Mouse (Mus musculus) heart, embryonic 12.5 days (tissue): ENCODE measurements around the gene Rxrb. TPM values are rescaled to one million over a fixed set of nuclear protein-coding genes. Genes with fewer than 3 reads are reported as not detected.

Experiments used
- ATAC-seq: fragments of 200-750 bp; cut with Nextera tagmentation; 2 replicates; pipeline ENCODE4 v1.8.0; 2017; ENCODE audit warnings: moderate TSS enrichment, moderate library complexity; ENCODE audit not compliant: insufficient number of reproducible peaks, low FRiP score
- H3K27ac ChIP-seq: fragments of 300-500 bp; sonication (generic); 2 replicates; pipeline ENCODE4 v1.5.1; 2016; ENCODE audit warnings: mild to moderate bottlenecking, moderate library complexity; ENCODE audit not compliant: poor library complexity, severe bottlenecking
- H3K27me3 ChIP-seq: fragments of 300-500 bp; sonication (generic); replicated peaks from 2 replicates; pipeline ENCODE4 v1.6.1; 2016; ENCODE audit warnings: mild to moderate bottlenecking, moderate library complexity
- H3K36me3 ChIP-seq: fragments of 300-500 bp; sonication (generic); 2 replicates; pipeline ENCODE4 v1.6.1; 2016; ENCODE audit warnings: mild to moderate bottlenecking, moderate library complexity
- H3K4me1 ChIP-seq: fragments of 300-500 bp; sonication (generic); replicated peaks from 2 replicates; pipeline ENCODE4 v1.6.1; 2016; ENCODE audit warnings: mild to moderate bottlenecking
- H3K4me2 ChIP-seq: fragments of 300-500 bp; sonication (generic); 2 replicates; pipeline ENCODE4 v1.6.1; 2016; ENCODE audit warnings: mild to moderate bottlenecking, moderate library complexity
- H3K4me3 ChIP-seq: fragments of 300-500 bp; sonication (generic); 2 replicates; pipeline ENCODE4 v1.5.1; 2016; ENCODE audit warnings: mild to moderate bottlenecking
- H3K9ac ChIP-seq: fragments of 300-500 bp; sonication (generic); 2 replicates; pipeline ENCODE4 v1.6.1; 2016; ENCODE audit warnings: mild to moderate bottlenecking, moderate library complexity
- H3K9me3 ChIP-seq: fragments of 300-500 bp; sonication (generic); replicated peaks from 2 replicates; pipeline ENCODE4 v1.6.1; 2016; ENCODE audit warnings: mild to moderate bottlenecking, moderate library complexity
- whole genome bisulfite sequencing: fragments of 180-500 bp; shearing (Covaris S2); methylation state at CpG from one replicate; pipeline ENCODE4 v1.1.7; 2016; 5-methylcytosine and 5-hydroxymethylcytosine counted together
- polyA plus RNA-seq: library from polyadenylated mRNA; unstranded; fragments of >200 nt; fragmentation: Nextera tagmentation; extraction: Ambion mirVana; gene quantifications from 2 replicates; pipeline ENCODE4 v1.2.1, GENCODE M21; 2016

The Rxrb gene
- polyA plus RNA-seq, 1 experiment from 2014 or later: 34.7 TPM

- H3K36me3 ChIP-seq: peaks cover 55% of the 10 kb centered on the region
- H3K4me2 ChIP-seq: no peak overlapping the region
- 70% methylated on average over 10 of the region's 10 CpGs for WGBS
- peaks cover 18% of the 10 kb centered on the region for H3K27me3 ChIP-seq
- no peak overlapping the region for H3K4me3 ChIP-seq
- no peak for ATAC-seq
- H3K27ac ChIP-seq: no peak overlapping the region
- no peak overlapping the region for H3K9ac ChIP-seq
- H3K4me1 ChIP-seq: peaks cover 45% of the 10 kb centered on the region
- no peaks in the 10 kb centered on the region for H3K9me3 ChIP-seq
Measured at GRCm38 (mm10) chr17:34034064-34034463, 2.5 kb downstream of the Rxrb start.

- no peak overlapping the region for H3K4me3 ChIP-seq
- ATAC-seq: no peak
- 86% methylated on average over 9 of the region's 9 CpGs for WGBS
- no peak overlapping the region for H3K27ac ChIP-seq
- H3K27me3 ChIP-seq: peaks cover 31% of the 10 kb centered on the region
- no peak overlapping the region for H3K9ac ChIP-seq
- no peaks in the 10 kb centered on the region for H3K9me3 ChIP-seq
- H3K4me1 ChIP-seq: peaks cover 43% of the 10 kb centered on the region
- H3K4me2 ChIP-seq: no peak overlapping the region
- peaks cover 42% of the 10 kb centered on the region for H3K36me3 ChIP-seq
Measured at GRCm38 (mm10) chr17:34035517-34035916, 3.9 kb downstream of the Rxrb start.

- H3K4me3 ChIP-seq: no peak overlapping the region
- peaks cover 40% of the 10 kb centered on the region for H3K4me1 ChIP-seq
- peaks cover 43% of the 10 kb centered on the region for H3K27me3 ChIP-seq
- H3K27ac ChIP-seq: no peak overlapping the region
- H3K9ac ChIP-seq: no peak overlapping the region
- H3K4me2 ChIP-seq: no peak overlapping the region
- peaks cover 42% of the 10 kb centered on the region for H3K36me3 ChIP-seq
- no peaks in the 10 kb centered on the region for H3K9me3 ChIP-seq
- 76% methylated on average over 10 of the region's 10 CpGs for WGBS
- no peak for ATAC-seq
Measured at GRCm38 (mm10) chr17:34036647-34037046, 5.0 kb downstream of the Rxrb start.

GRCm38 (mm10) chr17:34037241-34037640 is 5.6 kb downstream of the Rxrb start:
- H3K9me3 ChIP-seq: no peaks in the 10 kb centered on the region
- H3K27ac ChIP-seq: no peak overlapping the region
- H3K4me1 ChIP-seq: peaks cover 40% of the 10 kb centered on the region

GRCm38 (mm10) chr17:34038440-34038839 is 6.8 kb downstream of the Rxrb start:
- peaks cover 42% of the 10 kb centered on the region for H3K36me3 ChIP-seq
- no peaks in the 10 kb centered on the region for H3K9me3 ChIP-seq
- H3K4me1 ChIP-seq: peaks cover 29% of the 10 kb centered on the region
- no peak overlapping the region for H3K27ac ChIP-seq
- peak; percentile 9; the same call in 1 of the 2 replicates for ATAC-seq
- 11% methylated on average over 18 of the region's 21 CpGs for WGBS
- H3K4me2 ChIP-seq: peak overlapping the region; percentile 63
- H3K27me3 ChIP-seq: peaks cover 57% of the 10 kb centered on the region
- peak overlapping the region; percentile 30 for H3K4me3 ChIP-seq
- H3K9ac ChIP-seq: peak overlapping the region; percentile 58; the same call in 1 of the 2 replicates

More at GRCm38 (mm10) chr17:34037241-34037640, 5.6 kb downstream of the Rxrb start:
- Histone ChIP-seq H3K4me3 (no peak overlapping the region), H3K36me3 (peaks cover 42% of the 10 kb centered on the region), H3K4me2 (no peak overlapping the region), H3K27me3 (peaks cover 49% of the 10 kb centered on the region), H3K9ac (no peak overlapping the region)
- 83% methylated on average over 7 of the region's 7 CpGs for WGBS
- no peak for ATAC-seq

GRCm38 (mm10) chr17:34038878-34039561 is 7.4 kb downstream of the Rxrb start, which contains the start of gene Col11a2:
Gene Col11a2 (plus strand): TSS chr17:34039437.
- Histone ChIP-seq H3K9me3 (no peaks in the 10 kb centered on the region), H3K27ac (no peak within 1 kb of the TSS), H3K9ac (peak within 1 kb of the TSS; percentile 58), H3K36me3 (peaks cover 39% of the 10 kb centered on the region), H3K4me1 (peaks cover 25% of the 10 kb centered on the region), H3K4me2 (peak within 1 kb of the TSS; percentile 63), H3K4me3 (peak within 1 kb of the TSS; percentile 30), H3K27me3 (peaks cover 62% of the 10 kb centered on the region)
- 9% methylated on average over 28 of the region's 28 CpGs for WGBS
- peak; percentile 19; the same call in 1 of the 2 replicates for ATAC-seq

- no peak for ATAC-seq
- Histone ChIP-seq H3K4me2 (peak overlapping the region; percentile 63), H3K4me1 (peaks cover 23% of the 10 kb centered on the region), H3K36me3 (peaks cover 32% of the 10 kb centered on the region), H3K27ac (no peak overlapping the region), H3K27me3 (peaks cover 62% of the 10 kb centered on the region), H3K9me3 (no peaks in the 10 kb centered on the region), H3K4me3 (peak overlapping the region; percentile 30), H3K9ac (peak overlapping the region; percentile 58; the same call in 1 of the 2 replicates)
- 28% methylated on average over 17 of the region's 17 CpGs for WGBS
Measured at GRCm38 (mm10) chr17:34039562-34040450, 8.2 kb downstream of the Rxrb start.

GRCm38 (mm10) chr17:34045941-34046340 is 14.3 kb downstream of the Rxrb start:
- Histone ChIP-seq H3K4me1 (no peaks in the 10 kb centered on the region), H3K27ac (no peak overlapping the region), H3K4me3 (no peak overlapping the region), H3K9ac (no peak overlapping the region), H3K4me2 (no peak overlapping the region), H3K36me3 (no peaks in the 10 kb centered on the region), H3K9me3 (peaks cover 15% of the 10 kb centered on the region), H3K27me3 (peaks cover 36% of the 10 kb centered on the region)
- 76% methylated on average over 14 of the region's 14 CpGs for WGBS
- ATAC-seq: no peak

- WGBS: 88% methylated on average over 5 of the region's 5 CpGs
- Histone ChIP-seq H3K27ac (no peak overlapping the region), H3K36me3 (no peaks in the 10 kb centered on the region), H3K4me2 (no peak overlapping the region), H3K4me1 (no peaks in the 10 kb centered on the region), H3K27me3 (peaks cover 25% of the 10 kb centered on the region), H3K9ac (no peak overlapping the region), H3K4me3 (no peak overlapping the region), H3K9me3 (peaks cover 15% of the 10 kb centered on the region)
- ATAC-seq: no peak
Measured at GRCm38 (mm10) chr17:34047404-34048050, 15.9 kb downstream of the Rxrb start.

GRCm38 (mm10) chr17:34057224-34057623 is 25.6 kb downstream of the Rxrb start:
- no peak for ATAC-seq
- WGBS: 62% methylated on average over 7 of the region's 7 CpGs
- peaks cover 8% of the 10 kb centered on the region for H3K27me3 ChIP-seq
- H3K27ac ChIP-seq: no peak overlapping the region
- no peak overlapping the region for H3K4me2 ChIP-seq
- no peaks in the 10 kb centered on the region for H3K36me3 ChIP-seq
- no peaks in the 10 kb centered on the region for H3K9me3 ChIP-seq
- H3K4me3 ChIP-seq: no peak overlapping the region
- no peak overlapping the region for H3K9ac ChIP-seq
- no peaks in the 10 kb centered on the region for H3K4me1 ChIP-seq

GRCm38 (mm10) chr17:34068864-34069263 is 37.3 kb downstream of the Rxrb start:
- Histone ChIP-seq H3K4me1 (no peaks in the 10 kb centered on the region), H3K4me2 (no peak overlapping the region), H3K36me3 (no peaks in the 10 kb centered on the region), H3K27me3 (peaks cover 26% of the 10 kb centered on the region; the same call in 1 of the 2 replicates), H3K27ac (no peak overlapping the region), H3K9ac (no peak overlapping the region), H3K4me3 (no peak overlapping the region), H3K9me3 (no peaks in the 10 kb centered on the region)
- 51% methylated on average over 3 of the region's 3 CpGs for WGBS
- ATAC-seq: no peak
